Mouse (Mus musculus): ENCODE measurements at regions not wholly inside any gene's neighbourhood (a gene's known extent, or its start where the extent isn't known, plus 50 kb on each side); places are given as distances from the start of the nearest gene placed in this dataset.

DNA sequence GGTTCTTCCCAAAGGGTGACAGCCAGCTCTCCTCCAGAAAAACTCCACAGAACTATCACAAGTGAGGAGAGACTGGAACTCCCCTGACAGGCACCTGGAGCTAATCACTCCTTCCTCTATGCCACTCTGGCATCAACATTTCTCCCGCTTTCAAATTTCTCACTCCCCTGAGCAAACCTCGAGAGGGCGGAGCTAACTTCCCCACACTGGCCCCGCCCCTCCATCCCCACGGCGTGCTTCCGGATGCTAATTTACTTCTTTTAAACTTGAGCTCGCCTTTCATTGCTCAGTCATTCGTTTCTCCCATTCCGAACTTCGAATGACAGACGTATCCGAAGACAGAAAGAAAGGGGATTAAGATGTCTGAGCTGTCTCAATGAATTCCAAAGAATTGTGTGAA lies 87.8 kb upstream of the Ado start:
- H3K4me1 ChIP-seq: peaks cover 14% of the 10 kb centered on the region
- H3K27ac ChIP-seq: no peak overlapping the region
- H3K9me3 ChIP-seq: no peaks in the 10 kb centered on the region
- H3K27me3 ChIP-seq: peaks cover 4% of the 10 kb centered on the region; the same call in 1 of the 2 replicates
- H3K4me3 ChIP-seq: peak overlapping the region; percentile 14; the same call in 1 of the 2 replicates
- no peaks in the 10 kb centered on the region for H3K36me3 ChIP-seq
- H3K9ac ChIP-seq: no peak overlapping the region
- peak overlapping the region; percentile 32 for H3K4me2 ChIP-seq
- no peak for ATAC-seq (ENCODE audit: insufficient number of reproducible peaks, low FRiP score, low TSS enrichment, low read depth)
- 3% methylated on average over 13 of the region's 13 CpGs for WGBS

DNA sequence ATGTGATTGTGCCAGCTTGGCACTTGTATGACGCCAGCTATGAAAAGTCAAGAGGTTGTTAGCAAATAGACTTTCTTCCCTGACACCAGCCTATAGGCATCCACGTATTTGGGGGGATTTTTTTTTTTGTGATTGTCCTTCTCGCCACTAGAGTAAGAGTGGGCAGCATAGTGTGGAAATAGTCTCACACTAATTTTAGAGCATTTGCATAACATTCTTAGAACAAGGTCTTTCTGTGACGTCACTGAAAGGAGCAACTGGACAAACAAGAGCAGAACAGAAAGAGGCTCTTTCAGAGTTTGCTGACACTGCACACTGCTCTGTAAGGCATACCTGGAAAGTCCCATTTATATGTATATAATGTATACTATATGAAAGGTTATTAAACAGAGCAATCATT lies 86.0 kb upstream of the Ado start:
- ATAC-seq (ENCODE audit: insufficient number of reproducible peaks, low FRiP score, low TSS enrichment, low read depth): no peak
- H3K4me3 ChIP-seq: no peak overlapping the region
- peaks cover 4% of the 10 kb centered on the region; the same call in 1 of the 2 replicates for H3K27me3 ChIP-seq
- no peaks in the 10 kb centered on the region for H3K9me3 ChIP-seq
- 75% methylated on average over 4 of the region's 4 CpGs for WGBS
- no peak overlapping the region for H3K9ac ChIP-seq
- H3K27ac ChIP-seq: no peak overlapping the region
- peaks cover 14% of the 10 kb centered on the region for H3K4me1 ChIP-seq
- no peaks in the 10 kb centered on the region for H3K36me3 ChIP-seq
- H3K4me2 ChIP-seq: no peak overlapping the region

DNA sequence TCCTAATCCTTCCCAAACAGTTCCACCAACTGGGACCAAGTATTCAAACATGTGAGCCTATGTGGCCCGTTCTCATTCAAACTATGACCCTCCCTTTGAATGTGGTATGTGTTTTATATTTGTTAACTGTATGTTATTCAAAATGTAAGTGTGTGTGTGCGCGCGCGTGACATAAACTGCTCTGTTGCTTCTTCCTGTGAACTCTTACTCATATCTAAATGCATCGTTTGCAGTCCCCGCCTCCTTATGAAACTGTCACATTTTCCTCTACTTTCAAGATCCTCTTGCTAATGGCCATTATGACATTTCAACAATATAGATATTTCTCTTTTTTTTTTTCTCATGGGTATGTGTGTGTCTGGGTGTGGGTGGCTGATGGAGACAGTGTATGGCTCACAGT lies 84.3 kb upstream of the Ado start:
- Histone ChIP-seq H3K27me3 (no peaks in the 10 kb centered on the region), H3K4me1 (peaks cover 14% of the 10 kb centered on the region), H3K4me2 (no peak overlapping the region), H3K4me3 (no peak overlapping the region), H3K9ac (no peak overlapping the region), H3K36me3 (no peaks in the 10 kb centered on the region), H3K27ac (no peak overlapping the region), H3K9me3 (no peaks in the 10 kb centered on the region)
- WGBS: 94% methylated on average over 7 of the region's 7 CpGs
- no peak for ATAC-seq (ENCODE audit: insufficient number of reproducible peaks, low FRiP score, low TSS enrichment, low read depth)

DNA sequence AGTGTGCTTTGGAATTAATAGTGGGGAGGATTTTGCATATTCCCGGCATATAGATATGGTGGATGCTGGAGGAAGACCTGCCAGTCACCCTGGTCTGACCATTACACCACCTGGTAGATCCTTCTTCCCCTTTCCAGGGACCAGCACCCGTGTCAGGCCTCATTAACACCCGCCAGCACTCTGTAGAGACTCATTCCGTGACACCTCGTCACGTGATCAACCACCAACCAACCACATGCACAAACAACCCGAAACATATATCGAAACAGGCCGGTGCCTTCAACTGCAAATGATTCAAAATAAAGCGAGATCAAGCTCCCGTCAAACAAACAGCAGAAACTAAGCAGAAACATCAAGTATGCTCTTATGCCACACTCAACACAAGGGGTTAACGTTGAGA lies 74.6 kb upstream of the Ado start:
- H3K4me3 ChIP-seq: no peak overlapping the region
- no peaks in the 10 kb centered on the region for H3K4me1 ChIP-seq
- H3K9me3 ChIP-seq: no peaks in the 10 kb centered on the region
- no peaks in the 10 kb centered on the region for H3K27me3 ChIP-seq
- 88% methylated on average over 12 of the region's 12 CpGs for WGBS
- H3K4me2 ChIP-seq: no peak overlapping the region
- no peak overlapping the region for H3K27ac ChIP-seq
- no peak for ATAC-seq (ENCODE audit: insufficient number of reproducible peaks, low FRiP score, low TSS enrichment, low read depth)
- no peaks in the 10 kb centered on the region for H3K36me3 ChIP-seq
- no peak overlapping the region for H3K9ac ChIP-seq

DNA sequence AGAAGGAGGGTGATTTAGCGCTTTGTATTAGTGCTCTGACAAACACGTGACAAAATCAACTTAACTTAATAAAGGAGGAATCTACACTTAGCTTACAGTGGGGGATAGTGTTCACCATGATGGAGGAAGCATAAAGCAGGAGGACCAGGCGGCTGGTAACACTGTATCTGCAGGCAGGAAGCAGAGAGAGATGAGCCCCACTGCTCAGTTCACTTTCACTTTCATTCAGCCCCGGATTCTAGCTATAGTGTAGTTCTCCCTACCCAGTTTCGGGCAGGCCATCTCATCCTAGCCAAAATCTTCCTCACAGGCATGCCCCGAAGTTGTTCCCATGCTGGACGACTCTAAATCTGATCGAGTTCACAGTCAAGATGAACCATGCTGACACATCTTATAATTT lies 71.3 kb upstream of the Ado start:
- Histone ChIP-seq H3K27ac (no peak overlapping the region), H3K36me3 (no peaks in the 10 kb centered on the region), H3K4me2 (no peak overlapping the region), H3K4me1 (no peaks in the 10 kb centered on the region), H3K9me3 (no peaks in the 10 kb centered on the region), H3K9ac (no peak overlapping the region), H3K4me3 (no peak overlapping the region), H3K27me3 (no peaks in the 10 kb centered on the region)
- WGBS: 81% methylated on average over 8 of the region's 8 CpGs
- no peak for ATAC-seq (ENCODE audit: insufficient number of reproducible peaks, low FRiP score, low TSS enrichment, low read depth)

- no peak overlapping the region for H3K27ac ChIP-seq
- no peaks in the 10 kb centered on the region for H3K27me3 ChIP-seq
- H3K4me1 ChIP-seq: no peaks in the 10 kb centered on the region
- no peak overlapping the region for H3K4me2 ChIP-seq
- no peak for ATAC-seq (ENCODE audit: insufficient number of reproducible peaks, low FRiP score, low TSS enrichment, low read depth)
- no peak overlapping the region for H3K9ac ChIP-seq
- WGBS: 83% methylated on average over 5 of the region's 5 CpGs
- no peaks in the 10 kb centered on the region for H3K36me3 ChIP-seq
- H3K9me3 ChIP-seq: no peaks in the 10 kb centered on the region
- no peak overlapping the region for H3K4me3 ChIP-seq
Measured at GRCm38 (mm10) chr10:67618112-67618511, 69.4 kb upstream of the Ado start.

DNA sequence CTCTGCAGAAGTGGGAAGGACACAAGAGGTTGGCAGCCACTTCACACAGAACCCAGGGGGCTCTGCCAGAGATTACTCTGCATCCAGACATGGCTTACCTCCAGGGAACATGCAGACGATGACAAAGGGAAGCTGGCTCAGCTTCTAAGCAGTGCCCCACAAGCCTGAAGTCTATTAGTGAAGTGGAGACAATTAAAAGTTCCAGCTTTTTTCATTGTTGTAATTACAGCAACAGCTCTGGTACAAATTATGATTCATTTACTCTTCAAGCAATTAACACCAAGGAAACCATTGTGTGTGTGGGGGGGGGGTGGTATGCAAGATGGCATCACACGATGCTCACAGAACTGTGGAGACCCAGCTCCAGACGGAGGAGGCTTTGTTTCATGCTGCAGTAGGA lies 66.3 kb upstream of the Ado start:
- 51% methylated on average over 3 of the region's 3 CpGs for WGBS
- ATAC-seq (ENCODE audit: insufficient number of reproducible peaks, low FRiP score, low TSS enrichment, low read depth): no peak

GRCm38 (mm10) chr10:67610689-67611088 lies 61.9 kb upstream of the Ado start:
- no peaks in the 10 kb centered on the region for H3K4me1 ChIP-seq
- H3K4me3 ChIP-seq: no peak overlapping the region
- 91% methylated on average over 6 of the region's 6 CpGs for WGBS
- H3K9me3 ChIP-seq: no peaks in the 10 kb centered on the region
- H3K27ac ChIP-seq: no peak overlapping the region
- H3K27me3 ChIP-seq: no peaks in the 10 kb centered on the region
- no peaks in the 10 kb centered on the region for H3K36me3 ChIP-seq
- no peak overlapping the region for H3K9ac ChIP-seq
- no peak overlapping the region for H3K4me2 ChIP-seq
- no peak for ATAC-seq (ENCODE audit: insufficient number of reproducible peaks, low FRiP score, low TSS enrichment, low read depth)

More for the DNA sequence above, 66.3 kb upstream of the Ado start:
- Histone ChIP-seq H3K4me3 (no peak overlapping the region), H3K9ac (no peak overlapping the region), H3K36me3 (no peaks in the 10 kb centered on the region), H3K4me2 (no peak overlapping the region), H3K27me3 (no peaks in the 10 kb centered on the region), H3K4me1 (no peaks in the 10 kb centered on the region), H3K9me3 (no peaks in the 10 kb centered on the region), H3K27ac (no peak overlapping the region)

GRCm38 (mm10) chr10:67608033-67608432 lies 59.3 kb upstream of the Ado start:
- no peak overlapping the region for H3K4me3 ChIP-seq
- no peaks in the 10 kb centered on the region for H3K36me3 ChIP-seq
- WGBS: 48% methylated on average over 5 of the region's 5 CpGs
- H3K4me1 ChIP-seq: no peaks in the 10 kb centered on the region
- H3K27me3 ChIP-seq: no peaks in the 10 kb centered on the region
- ATAC-seq (ENCODE audit: insufficient number of reproducible peaks, low FRiP score, low TSS enrichment, low read depth): no peak
- H3K9me3 ChIP-seq: no peaks in the 10 kb centered on the region
- H3K27ac ChIP-seq: no peak overlapping the region
- no peak overlapping the region for H3K9ac ChIP-seq
- H3K4me2 ChIP-seq: no peak overlapping the region

- WGBS: 54% methylated on average over 9 of the region's 9 CpGs
- H3K9me3 ChIP-seq: no peaks in the 10 kb centered on the region
Measured at GRCm38 (mm10) chr10:67607297-67608032, 58.7 kb upstream of the Ado start.

DNA sequence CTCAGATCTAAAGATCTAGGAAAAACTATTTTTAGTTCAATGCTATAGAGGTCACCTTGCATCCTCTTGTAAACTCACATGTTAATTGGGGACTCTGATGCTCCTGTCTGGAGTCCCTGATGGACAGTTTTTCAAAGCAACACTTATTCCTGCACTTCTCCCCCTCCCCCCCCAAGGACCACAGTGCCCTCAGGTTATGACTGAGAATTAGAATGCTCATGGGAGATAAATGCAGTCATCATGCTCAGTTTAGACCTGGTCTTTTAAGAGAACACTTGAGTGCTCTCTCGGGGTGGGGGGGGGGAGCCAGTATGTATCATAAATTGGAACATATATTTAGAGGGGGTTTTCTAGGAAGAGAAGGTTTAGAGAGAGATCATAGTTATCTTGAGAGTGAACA lies 58.0 kb upstream of the Ado start:
- Histone ChIP-seq H3K4me2 (no peak overlapping the region), H3K9me3 (no peaks in the 10 kb centered on the region), H3K36me3 (no peaks in the 10 kb centered on the region), H3K27ac (no peak overlapping the region), H3K4me3 (no peak overlapping the region), H3K9ac (no peak overlapping the region), H3K27me3 (no peaks in the 10 kb centered on the region), H3K4me1 (no peaks in the 10 kb centered on the region)
- WGBS: 79% methylated on average over 1 of the region's 1 CpGs
- ATAC-seq (ENCODE audit: insufficient number of reproducible peaks, low FRiP score, low TSS enrichment, low read depth): no peak

More at GRCm38 (mm10) chr10:67607297-67608032, 58.7 kb upstream of the Ado start:
- Histone ChIP-seq H3K27ac (no peak overlapping the region), H3K4me2 (no peak overlapping the region), H3K36me3 (no peaks in the 10 kb centered on the region), H3K9ac (no peak overlapping the region), H3K27me3 (no peaks in the 10 kb centered on the region), H3K4me3 (no peak overlapping the region), H3K4me1 (no peaks in the 10 kb centered on the region)
- ATAC-seq (ENCODE audit: insufficient number of reproducible peaks, low FRiP score, low TSS enrichment, low read depth): no peak

DNA sequence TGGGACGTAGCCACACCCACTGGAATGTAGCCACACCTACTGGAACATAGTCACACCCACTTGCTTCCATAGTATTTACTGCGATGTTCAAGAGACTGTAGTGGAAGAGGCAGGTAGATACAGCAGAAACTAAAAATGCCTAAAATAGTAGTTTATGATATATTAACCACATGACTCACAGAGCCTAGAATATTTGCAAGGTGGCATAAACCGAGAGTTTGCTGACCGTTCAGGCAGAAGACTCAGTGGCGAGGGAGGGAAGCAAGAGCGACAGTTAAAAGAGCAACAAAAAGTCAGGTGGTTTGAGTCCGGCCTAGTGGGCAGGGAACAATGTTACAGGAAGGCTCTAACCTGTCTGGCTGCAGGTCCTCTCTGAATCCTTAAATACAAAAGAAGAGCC lies 50.6 kb upstream of the Ado start:
- no peaks in the 10 kb centered on the region for H3K4me1 ChIP-seq
- H3K27me3 ChIP-seq: no peaks in the 10 kb centered on the region
- H3K4me2 ChIP-seq: no peak overlapping the region
- H3K4me3 ChIP-seq: no peak overlapping the region
- no peaks in the 10 kb centered on the region for H3K36me3 ChIP-seq
- H3K9ac ChIP-seq: no peak overlapping the region
- ATAC-seq (ENCODE audit: insufficient number of reproducible peaks, low FRiP score, low TSS enrichment, low read depth): no peak
- H3K27ac ChIP-seq: no peak overlapping the region
- no peaks in the 10 kb centered on the region for H3K9me3 ChIP-seq
- 94% methylated on average over 7 of the region's 7 CpGs for WGBS

DNA sequence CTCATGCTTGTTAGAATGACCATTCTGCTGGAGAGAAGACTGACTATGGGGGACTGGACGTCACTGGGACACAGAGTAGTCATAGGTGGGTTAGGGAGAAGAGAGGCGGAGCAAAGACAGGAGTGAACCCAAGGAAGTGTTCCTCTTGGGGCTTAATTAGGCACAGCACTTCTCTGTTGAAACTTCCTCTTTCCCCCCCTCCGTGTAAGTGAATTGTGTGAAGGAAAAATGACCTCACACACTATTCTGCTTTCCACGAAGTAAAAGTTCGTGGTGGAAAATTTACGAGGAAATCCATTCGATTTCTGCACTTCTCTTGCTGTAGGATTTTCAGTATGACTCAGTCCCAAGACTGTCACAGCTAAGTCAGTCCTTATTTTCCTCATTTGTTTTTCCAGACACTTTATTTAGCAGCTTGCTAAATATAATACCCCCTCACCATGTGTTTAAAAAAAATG lies 49.9 kb upstream of the Ado start:
- Histone ChIP-seq H3K4me3 (no peak overlapping the region), H3K27me3 (no peaks in the 10 kb centered on the region)
- WGBS: 51% methylated on average over 7 of the region's 7 CpGs

More for the DNA sequence above, 49.9 kb upstream of the Ado start:
- no peaks in the 10 kb centered on the region for H3K36me3 ChIP-seq
- no peak overlapping the region for H3K4me2 ChIP-seq
- no peak overlapping the region for H3K9ac ChIP-seq
- ATAC-seq (ENCODE audit: insufficient number of reproducible peaks, low FRiP score, low TSS enrichment, low read depth): no peak
- H3K27ac ChIP-seq: no peak overlapping the region
- no peaks in the 10 kb centered on the region for H3K4me1 ChIP-seq
- H3K9me3 ChIP-seq: no peaks in the 10 kb centered on the region

Data from limb, embryonic 15.5 days (tissue).